Comparison of ENCODE assay signal across 18 mouse cellular contexts in genomic region chr8:123082993-123083392, GRCm38 (mm10). TPM values are rescaled to one million over a fixed set of nuclear protein-coding genes. Genes with fewer than 3 reads are reported as not detected.
"Had no signal": no experiment of that assay in that cellular context is flagged by ENCODE, and none has a peak within 500 bp of the region (broad histone marks: within the 10 kb centered on the region; RNA-seq: fewer than 3 reads in every experiment).

No protein-coding gene starts in this region.

- H3K9me3 ChIP-seq: limb, embryonic 12.5 days; liver, embryonic 13.5 days; neural tube, embryonic 13.5 days had no signal

- H3K4me2 ChIP-seq: limb, embryonic 12.5 days; liver, embryonic 13.5 days; midbrain, embryonic 11.5 days; neural tube, embryonic 13.5 days had no signal

- H3K4me1 ChIP-seq: limb, embryonic 12.5 days; neural tube, embryonic 13.5 days had no signal

- H3K9ac ChIP-seq: limb, embryonic 12.5 days; liver, embryonic 13.5 days; neural tube, embryonic 13.5 days had no signal

- H3K4me3 ChIP-seq: limb, embryonic 12.5 days; liver, embryonic 13.5 days; neural tube, embryonic 13.5 days had no signal

- H3K27ac ChIP-seq: kidney, postnatal 0 days; limb, embryonic 12.5 days; liver, embryonic 13.5 days; neural tube, embryonic 13.5 days had no signal

- ATAC-seq: intestine, postnatal 0 days had no signal

- DNase-seq: kidney, adult 2 months; kidney, postnatal 25 days; liver; liver, embryonic 13.5 days; lung, adult 2 months; lung, postnatal 14 days; lung, postnatal 4 days; midbrain, embryonic 14.5 days; retina, postnatal 1 day; spleen, adult 18-20 months; thymus, adult 18-20 months; thymus, postnatal 36 days had no signal

- H3K27me3 ChIP-seq: limb, embryonic 12.5 days; liver, embryonic 13.5 days; neural tube, embryonic 13.5 days had no signal

RNA-seq across cellular contexts. Expression of gene Cpne7, which starts 34.2 kb away (rescaled TPM):
- total RNA-seq: megakaryocyte progenitor cell, adult 5-6 weeks had no signal
